Mouse (Mus musculus): ENCODE data around the gene Trim54. TPM values are rescaled to one million over a fixed set of nuclear protein-coding genes. Genes with fewer than 3 reads are reported as not detected.

Gene Trim54
- 100 to 1,000 TPM; 139 to 160 TPM for total RNA-seq (2021)
- long read RNA-seq, experiment 1, transcript Trim54-201 (9 exons, 1,434 nt): major isoform, 187 of 204 reads
- long read RNA-seq, experiment 1, partial matches to known transcripts: 9 of 204 reads
- long read RNA-seq, experiment 1, other reads (novel, unspliced or antisense): 8 of 204 reads
- long read RNA-seq, experiment 2, transcript Trim54-201 (9 exons, 1,434 nt): major isoform, 193 of 209 reads
- long read RNA-seq, experiment 2, partial matches to known transcripts: 7 of 209 reads
- long read RNA-seq, experiment 2, other reads (novel, unspliced or antisense): 9 of 209 reads

DNA sequence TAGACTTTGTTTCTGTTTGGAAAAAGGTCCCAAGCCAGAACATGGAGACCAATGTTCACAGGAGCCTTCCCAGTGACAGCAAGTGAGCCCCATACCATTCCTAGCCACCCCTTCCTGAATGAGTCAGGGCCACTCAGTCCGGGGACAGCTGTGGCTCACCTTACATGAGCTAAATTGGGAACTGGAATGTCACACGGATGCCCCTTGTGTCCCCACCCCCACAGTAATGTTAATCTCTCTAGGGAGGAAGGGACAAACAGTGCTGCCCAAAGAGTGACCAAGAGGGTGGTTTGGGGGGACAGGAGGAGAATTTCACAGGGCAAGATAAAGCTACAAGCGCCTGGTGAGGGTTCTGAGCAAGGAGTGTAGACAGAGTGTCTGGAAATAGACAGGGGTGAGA is at the start of gene Trim54:
TSS of gene Trim54 (plus strand) at position 359 of the 400 bp plus-strand sequence.
- no peak for DNase-seq (ENCODE audit: low spot score in 2 of 2)

DNA sequence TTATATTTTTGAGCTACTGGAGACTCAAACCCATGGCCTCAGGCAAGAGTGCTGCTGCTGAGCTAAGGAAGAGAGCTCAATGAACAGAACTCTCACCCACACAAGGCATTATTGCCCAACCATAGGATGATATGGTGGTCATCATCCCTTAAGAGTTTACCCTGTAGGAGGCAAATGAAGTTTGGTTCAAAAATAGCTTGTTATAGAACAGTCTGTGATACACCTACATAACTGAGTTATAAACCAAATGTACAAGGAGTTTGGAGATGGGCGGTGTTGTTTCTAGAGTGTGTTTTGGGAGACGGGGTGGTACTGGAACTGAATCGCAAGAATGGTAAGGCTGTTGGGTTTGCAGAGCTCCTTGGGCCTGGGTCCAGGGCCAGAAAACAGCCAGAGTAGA is 46.7 kb upstream of the Trim54 start:
- no peak for DNase-seq (ENCODE audit: low spot score in 2 of 2)

DNA sequence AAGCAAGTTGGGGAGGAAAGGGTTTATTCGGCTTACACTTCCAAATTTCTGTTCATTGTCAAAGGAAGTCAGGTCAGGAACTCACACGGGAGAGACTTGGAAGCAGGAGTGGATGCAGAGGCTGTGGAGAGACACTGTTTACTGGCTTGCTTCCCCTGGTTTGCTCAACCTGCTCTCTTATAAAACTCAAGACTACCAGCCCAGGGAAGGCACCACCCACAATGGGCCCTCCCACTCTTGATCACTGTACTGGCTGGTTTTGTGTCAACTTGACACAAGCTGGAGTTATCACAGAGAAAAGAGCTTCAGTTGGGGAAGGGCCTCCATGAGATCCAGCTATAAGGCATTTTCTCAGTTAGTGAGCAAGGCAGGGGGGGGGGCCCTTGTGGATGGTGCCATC is 45.5 kb upstream of the Trim54 start:
- no peak for DNase-seq (ENCODE audit: low spot score in 2 of 2)

DNA sequence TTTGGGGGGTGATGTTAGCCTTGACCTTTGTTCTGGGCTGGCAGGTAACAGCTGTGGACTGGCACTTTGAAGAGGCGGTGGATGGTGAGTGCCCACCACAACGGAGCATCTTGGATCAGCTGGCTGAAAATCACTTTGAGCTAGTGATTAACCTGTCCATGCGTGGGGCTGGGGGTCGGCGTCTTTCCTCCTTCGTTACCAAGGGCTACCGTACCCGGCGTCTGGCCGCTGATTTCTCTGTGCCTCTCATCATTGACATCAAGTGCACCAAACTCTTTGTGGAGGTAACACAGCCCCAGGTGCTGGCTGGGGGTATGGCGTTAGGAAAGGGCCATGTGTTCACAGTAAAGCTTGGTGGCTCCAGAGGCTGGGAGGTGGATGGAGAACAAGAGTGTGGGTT is 44.7 kb upstream of the Trim54 start:
- no peak for DNase-seq (ENCODE audit: low spot score in 2 of 2)

DNA sequence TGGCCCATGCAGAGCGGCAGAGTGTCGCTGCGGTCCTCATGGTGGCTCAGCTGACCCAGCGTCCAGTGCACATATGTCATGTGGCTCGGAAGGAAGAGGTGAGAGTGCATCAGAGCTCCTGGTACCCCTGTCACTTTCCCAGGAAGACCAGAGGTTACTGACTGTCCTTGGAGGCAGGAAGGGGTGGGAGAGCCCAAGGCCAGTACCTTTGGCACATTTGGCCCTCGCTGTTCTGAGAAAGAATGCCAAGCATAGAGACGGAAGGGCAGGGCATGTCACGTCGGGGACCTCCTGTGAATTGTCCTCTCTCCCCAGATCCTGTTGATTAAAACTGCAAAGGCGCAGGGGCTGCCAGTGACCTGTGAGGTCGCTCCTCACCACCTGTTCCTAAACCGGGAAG is 43.3 kb upstream of the Trim54 start:
- DNase-seq (ENCODE audit: low spot score in 2 of 2): no peak

DNA sequence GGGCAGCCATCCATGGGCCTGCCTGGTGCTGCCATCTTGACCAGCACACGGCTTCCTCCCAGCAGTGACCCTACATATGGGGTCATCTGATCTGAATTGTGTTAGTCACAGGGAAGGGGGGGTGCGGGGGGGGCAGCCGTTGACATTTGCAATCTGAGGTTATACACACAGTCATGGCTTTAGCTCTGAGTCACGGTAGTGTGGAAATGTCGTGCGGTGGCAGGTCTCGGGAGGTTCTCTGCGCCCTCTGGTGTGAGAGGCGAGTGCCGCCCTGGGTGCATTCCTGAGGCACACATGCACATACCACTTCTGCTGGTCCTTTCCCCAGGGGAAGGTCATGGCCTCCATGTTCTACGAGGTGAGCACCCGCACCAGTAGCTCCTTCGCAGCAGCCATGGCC is 40.2 kb upstream of the Trim54 start:
- no peak for DNase-seq (ENCODE audit: low spot score in 2 of 2)

DNA sequence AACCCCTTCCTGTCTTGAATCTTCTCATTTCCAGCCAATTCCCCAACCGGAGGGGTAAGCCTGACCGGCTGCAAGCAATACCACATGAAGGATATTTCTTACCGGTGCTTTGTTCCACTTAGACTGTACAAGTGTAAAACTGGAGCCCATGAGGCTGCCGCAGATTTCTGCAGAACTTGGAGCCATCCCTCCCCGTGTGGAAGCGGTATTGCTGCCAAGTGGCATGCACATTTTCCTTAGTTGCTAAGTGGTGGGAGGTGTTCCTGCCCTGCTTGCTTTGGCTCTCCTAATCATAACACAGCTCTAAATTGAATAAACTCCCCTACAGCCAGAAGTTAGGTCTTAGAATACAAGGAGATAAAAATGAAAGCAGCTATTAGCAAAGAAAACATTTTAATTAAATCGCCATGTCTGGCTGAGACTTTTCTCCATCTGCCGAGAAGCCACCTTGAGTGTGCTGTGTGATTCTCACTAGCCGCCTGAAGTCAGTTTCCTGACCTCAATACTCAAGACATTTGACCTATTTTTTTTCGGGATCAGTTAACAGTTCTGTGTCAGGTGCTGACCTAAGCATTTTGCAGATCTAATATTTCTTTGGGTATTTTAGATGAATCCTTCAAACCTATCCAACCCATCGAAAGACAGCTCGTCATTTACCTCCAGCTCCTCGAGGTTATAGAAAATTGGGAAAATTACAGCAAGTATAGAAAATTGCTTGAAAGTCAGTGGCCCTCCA is 36.3 kb upstream of the Trim54 start:
- no peak for DNase-seq (ENCODE audit: low spot score in 2 of 2)

DNA sequence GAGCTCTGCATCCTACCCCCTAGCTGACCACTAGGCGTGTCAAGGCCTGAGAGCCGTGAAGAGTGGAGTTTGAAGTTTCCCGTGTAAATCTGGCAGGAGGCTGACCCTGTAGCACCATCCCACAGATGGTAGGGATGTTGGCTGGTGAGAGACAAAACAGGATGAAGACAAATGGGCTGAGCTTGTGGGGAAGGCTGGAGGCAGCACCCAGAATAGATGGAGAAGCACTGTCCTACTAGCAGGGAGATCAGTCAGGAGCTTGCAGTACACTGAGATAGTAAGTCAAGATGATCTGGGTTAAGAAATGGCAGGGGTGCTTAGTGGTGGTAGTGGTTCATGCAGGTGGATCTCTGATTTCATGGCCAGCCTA is 35.7 kb upstream of the Trim54 start:
- no peak for DNase-seq (ENCODE audit: low spot score in 2 of 2)

DNA sequence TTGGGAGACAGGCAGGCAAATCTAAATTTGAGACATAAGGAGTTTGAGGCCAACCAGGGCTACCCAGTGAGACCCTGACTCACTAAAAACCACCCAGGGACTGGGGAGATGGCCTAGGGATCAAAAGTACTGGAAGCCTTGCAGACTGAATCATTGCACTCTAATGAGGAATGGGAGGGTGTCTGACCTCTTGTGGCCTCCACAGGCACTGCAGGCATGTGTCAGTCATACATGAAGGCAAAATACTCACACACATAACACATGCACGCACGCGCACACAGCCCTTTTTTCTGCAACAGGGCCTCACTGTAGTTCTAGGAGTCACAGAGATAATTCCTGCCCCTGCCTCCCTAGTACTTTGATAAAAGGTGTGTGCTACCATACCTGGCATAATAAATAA is 35.1 kb upstream of the Trim54 start:
- no peak for DNase-seq (ENCODE audit: low spot score in 2 of 2)

DNA sequence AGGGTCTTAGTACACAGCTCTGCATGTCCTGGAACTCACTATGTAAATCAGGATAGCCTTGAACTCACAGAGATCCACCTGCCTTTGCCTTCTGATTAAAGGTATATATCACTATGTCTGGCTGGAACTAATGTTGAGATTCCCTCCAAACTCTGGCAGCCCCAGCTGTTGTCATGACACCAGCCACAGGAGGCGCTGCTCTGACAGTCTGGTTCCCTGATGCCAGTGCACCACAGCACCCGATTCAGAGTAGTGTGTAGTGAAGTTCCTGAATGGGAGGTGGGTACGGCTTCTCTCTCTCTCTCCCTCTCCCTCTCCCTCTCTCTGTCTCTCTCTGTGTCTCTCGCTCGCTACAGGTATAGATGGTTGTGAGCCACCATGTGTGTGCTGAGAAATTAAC is 34.2 kb upstream of the Trim54 start:
- DNase-seq (ENCODE audit: low spot score in 2 of 2): peak in 1 of 2 experiments; percentile 68

DNA sequence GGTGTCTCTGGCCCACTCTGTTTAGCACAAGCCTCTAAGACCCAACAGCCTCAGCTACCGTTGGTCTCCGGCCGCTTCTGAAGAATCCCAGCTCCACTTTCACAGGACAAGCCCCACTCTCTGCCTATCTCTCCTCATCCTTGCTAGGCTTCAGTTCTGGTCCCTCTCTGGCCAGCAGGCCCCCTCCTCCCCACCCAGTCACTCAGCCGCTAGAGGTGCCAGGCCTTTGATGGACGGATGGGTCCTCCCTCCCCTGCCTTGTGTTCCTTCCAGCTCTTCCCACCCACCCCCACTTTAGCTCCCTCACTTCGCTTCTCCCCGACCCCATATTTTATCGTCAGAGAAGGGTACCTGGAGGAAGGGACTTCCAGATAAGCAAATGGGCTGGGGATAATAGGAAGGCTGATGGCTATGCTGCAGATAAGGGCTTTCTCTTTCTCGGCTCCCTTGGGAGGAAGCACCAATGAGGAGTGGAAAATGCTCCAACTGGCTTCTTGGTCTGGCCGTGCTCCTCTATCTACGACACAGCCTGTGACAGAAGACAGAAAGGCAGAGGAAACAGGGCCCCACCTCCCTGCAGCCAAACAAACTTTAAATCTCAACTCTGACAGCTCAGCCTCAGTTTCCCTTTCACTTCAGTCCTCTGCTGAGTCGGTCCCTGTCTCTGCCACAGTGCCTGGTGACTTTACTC is 33.4 kb upstream of the Trim54 start:
- no peak for DNase-seq (ENCODE audit: low spot score in 2 of 2)

DNA sequence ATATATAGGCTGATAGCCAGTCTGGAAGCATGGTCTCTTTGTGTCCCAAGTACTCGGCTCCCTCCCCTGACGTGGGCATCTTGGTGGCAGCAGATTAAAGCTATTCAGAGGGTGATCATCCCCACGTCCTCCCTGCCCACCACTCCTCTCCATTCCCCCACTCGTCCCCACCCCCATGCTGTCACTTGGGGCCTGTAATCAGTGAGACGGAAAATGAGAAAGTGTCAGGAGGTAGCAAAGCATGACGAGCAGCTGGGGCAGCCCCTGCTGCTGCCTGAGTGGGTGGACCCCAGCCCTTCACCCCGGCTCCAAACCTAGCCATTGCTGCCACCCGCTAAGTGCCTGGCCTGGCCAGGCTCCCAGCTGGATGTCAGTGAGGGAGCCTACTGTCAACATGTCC is 32.6 kb upstream of the Trim54 start:
- DNase-seq (ENCODE audit: low spot score in 2 of 2): no peak

DNA sequence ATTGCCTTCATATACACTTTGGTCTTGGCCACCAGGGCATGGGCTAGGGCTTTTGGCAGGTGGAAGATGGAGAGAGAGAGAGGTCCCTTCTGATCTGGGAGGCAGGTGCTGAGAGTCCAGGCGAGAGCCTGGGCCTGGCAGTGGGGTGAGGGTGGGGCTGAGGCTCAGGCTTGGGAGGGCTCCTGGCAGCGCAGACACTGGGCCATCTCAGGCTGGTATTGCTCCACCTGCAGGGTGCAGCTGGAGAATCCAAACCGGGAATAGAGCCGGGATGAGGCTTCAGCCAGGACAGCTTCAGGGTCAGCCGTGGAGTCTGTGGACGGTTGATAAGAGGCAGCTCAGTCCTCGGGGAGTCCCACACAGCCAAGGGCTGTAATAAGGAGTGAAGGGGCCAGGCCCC is 29.9 kb upstream of the Trim54 start:
- no peak for DNase-seq (ENCODE audit: low spot score in 2 of 2)

DNA sequence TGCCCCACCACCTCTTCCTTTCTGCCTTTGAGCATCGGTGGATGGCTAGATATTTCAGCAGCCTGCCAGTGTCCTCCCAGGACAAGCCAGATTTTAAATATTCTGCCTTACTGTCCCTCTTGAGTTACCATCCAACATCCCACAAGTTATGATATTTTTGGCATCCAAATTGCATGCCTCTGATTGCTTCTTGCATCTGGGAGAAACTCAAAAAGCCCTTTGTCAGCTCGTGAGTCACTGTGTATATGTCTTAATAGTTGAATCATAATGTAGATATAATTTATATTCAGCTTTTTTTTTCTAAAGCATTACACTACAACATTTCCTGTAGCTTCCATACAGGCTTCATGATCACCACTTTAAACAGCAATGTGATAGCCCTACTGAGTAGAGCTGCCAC is 29.4 kb upstream of the Trim54 start:
- no peak for DNase-seq (ENCODE audit: low spot score in 2 of 2)

DNA sequence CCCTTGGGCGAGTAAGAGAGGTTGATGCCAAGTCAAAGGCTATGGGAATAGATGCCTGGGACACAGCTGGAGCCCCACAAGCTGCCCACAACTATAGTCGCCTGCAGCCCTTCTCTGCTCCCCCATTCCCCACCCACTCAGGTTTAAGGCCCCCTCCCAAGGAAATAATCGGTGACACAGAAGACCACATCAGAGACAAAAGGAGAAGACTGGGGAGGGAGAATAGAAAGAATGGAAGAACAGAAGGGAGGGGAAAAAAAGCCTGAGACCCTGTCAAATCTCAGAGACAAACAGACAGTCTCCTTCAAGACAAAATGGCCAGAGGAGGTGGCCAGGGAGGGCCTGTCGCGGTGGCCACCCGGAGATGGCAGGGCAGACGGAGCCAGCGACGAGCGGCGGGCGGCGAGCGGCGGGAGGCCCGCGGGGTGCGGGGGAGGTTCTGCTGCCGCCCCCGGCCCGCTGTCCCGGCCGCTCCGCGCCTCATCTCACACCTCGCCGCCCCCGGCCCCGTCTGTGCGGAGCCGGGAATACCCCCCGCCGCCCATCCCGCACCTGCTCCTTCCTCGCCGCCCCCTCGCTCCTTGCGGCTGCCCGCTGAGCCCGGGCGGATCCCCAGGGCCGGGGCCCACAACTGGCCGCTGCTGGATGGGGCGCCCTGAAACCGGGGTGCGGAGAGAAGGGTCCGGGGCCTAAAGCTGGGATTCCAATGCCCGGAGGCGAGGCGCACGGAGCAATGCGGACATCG is 24.1 kb upstream of the Trim54 start:
- DNase-seq (ENCODE audit: low spot score in 2 of 2): no peak

DNA sequence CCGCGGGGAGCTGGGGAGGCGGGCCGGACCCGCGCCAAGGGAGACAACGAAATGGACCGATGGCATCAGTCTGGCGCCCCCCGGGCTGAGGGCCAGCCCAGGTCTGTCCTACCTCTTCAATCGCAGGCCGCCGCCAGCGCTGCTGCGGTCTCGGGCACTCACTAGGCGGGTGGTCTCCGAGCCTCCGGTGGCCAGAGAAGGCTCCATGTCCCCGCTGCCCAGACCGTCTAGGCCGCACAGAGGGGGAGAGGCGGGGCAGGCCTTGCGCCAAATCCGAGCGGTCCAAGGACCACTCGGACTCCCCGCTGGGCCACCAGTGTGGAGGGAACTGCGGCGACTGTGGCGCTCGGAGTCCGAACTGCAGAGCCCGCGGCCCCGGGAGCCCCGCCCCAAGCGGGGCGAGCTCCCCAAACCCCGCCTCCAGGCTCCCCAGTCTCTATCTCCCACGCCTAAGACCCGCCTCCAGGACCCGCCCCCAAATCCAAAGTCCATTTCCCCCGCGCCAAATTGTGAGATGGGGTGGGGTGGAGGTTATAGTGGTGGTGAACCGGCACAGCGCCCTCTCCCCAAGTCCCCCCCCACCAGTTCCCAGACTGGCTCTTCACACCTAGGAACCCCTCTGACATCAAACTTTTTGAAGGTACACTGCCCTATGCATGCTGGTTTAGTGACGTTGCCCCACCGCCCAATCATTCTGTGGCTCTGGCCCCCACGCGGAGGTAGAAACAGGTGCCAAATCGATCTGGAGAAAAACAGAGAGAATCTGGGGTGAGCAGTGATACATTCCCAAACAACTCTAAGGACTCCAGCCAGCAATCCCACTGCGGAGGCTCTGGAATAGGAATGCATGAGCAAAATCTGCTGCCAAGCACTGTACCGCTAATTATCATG is 23.1 kb upstream of the Trim54 start:
- no peak for DNase-seq (ENCODE audit: low spot score in 2 of 2)

DNA sequence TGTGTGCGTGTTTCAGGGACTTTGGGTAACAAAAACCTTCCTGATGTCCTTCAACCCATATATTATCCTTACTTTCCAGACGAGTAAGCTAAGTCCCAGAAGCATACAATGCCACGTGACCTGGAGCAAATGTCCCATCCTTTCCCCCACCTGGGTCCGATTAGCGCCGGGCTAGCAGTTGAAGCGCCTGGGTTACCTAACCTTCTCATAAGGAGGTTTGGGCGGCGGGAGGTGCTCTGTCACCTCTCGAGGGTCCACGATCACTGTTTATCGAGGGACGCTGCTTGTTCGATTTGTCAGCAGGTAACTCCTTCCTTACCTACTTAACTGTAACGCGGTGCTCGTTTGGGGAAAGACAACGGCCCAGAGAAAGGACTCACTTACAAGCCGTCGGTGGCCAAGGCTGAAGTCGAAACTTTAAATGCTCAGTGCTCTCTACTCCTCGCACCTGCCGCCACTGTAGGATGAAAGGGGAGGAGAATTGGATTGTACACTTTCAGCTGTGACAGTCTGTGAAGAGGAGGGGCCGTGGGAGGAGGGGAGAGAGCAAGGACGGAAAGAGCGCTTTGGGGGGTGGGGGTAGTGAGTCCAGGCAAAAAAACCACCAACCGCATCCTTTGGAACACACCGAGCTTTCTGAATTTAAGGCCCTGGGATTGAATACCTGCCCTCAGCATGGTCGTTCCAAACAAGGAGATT is 22.3 kb upstream of the Trim54 start:
- DNase-seq (ENCODE audit: low spot score in 2 of 2): no peak

DNA sequence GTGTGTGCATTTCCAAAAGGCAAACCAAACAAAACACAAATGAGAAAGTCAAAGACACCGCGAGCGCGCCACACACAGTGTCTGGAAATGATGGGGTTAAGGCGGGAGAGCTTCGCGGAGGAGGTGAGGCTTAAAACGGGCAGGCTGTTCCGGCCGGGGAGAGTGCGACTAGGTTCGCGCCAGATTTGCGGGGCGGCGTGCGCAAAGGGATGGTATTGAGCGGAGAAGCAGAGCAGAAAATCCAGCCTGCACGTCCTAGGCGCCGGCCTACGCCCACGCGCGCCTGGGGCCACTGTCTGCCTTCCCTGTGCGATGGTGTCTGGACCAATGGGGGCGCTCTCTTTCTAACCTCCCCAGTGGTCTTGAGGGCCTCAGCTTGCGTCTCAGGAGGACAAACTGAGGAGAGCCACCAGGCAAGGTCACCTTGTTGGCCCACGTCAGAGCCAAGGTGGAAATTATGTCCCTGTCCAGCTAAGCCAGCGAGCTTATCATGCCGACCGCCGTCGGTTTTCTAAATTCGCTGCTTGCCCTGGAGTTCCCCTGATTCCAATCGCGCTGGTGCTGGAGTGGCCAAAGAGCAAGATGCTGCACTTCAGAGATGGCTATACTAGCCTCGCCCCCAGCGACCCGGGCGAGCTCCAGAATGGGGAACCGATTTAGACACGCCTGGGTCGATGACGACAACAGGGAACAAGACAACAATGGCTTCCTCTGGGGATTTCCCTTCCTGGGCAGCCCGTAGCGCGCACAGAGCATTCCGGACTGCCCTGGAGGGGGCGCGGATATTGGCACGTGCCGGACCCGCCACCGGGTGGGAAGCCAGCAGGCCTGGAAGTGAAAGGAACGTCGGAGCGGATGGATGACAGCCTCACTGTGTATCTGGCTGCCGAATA is 21.5 kb upstream of the Trim54 start:
- peak in 1 of 2 experiments; percentile 44 for DNase-seq (ENCODE audit: low spot score in 2 of 2)

All from gastrocnemius, postnatal 4 days (tissue).